Mouse (Mus musculus) right cerebral cortex, adult 18-20 months (tissue): ENCODE results near the gene Mgrn1.

Experiments
- DNase-seq: peaks from one replicate; pipeline ENCODE4 v3.0.0; 2022; ENCODE audit warnings: mixed read lengths

The Mgrn1 gene

GRCm38 (mm10) chr16:4942868-4943267 lies 56.8 kb downstream of the Mgrn1 start:
- DNase-seq: no peak

GRCm38 (mm10) chr16:4943431-4943830 lies 57.4 kb downstream of the Mgrn1 start:
- DNase-seq: no peak

- no peak for DNase-seq
Measured at GRCm38 (mm10) chr16:4945415-4945814, 59.4 kb downstream of the Mgrn1 start.

- no peak for DNase-seq
Measured at GRCm38 (mm10) chr16:4946155-4946554, 60.1 kb downstream of the Mgrn1 start.

- no peak for DNase-seq
Measured at GRCm38 (mm10) chr16:4947378-4947777, 61.3 kb downstream of the Mgrn1 start.

GRCm38 (mm10) chr16:4956609-4957008 lies 70.6 kb downstream of the Mgrn1 start:
- DNase-seq: no peak

GRCm38 (mm10) chr16:4957446-4957845 lies 71.4 kb downstream of the Mgrn1 start:
- DNase-seq: no peak

GRCm38 (mm10) chr16:4960260-4960659 lies 74.2 kb downstream of the Mgrn1 start:
- no peak for DNase-seq

GRCm38 (mm10) chr16:4963346-4963745 lies 77.3 kb downstream of the Mgrn1 start:
- DNase-seq: no peak

GRCm38 (mm10) chr16:4963797-4964709 lies 78.0 kb downstream of the Mgrn1 start, which contains the start of gene Anks3:
Gene Anks3, minus strand, starts transcription at chr16:4964205.
- peak; percentile 100 for DNase-seq

- DNase-seq: no peak
Measured at GRCm38 (mm10) chr16:4964731-4965391, 78.8 kb downstream of the Mgrn1 start.

- DNase-seq: no peak
Measured at GRCm38 (mm10) chr16:4965392-4966129, 79.5 kb downstream of the Mgrn1 start.

- no peak for DNase-seq
Measured at GRCm38 (mm10) chr16:4968426-4968825, 82.4 kb downstream of the Mgrn1 start.

- DNase-seq: no peak
Measured at GRCm38 (mm10) chr16:4969055-4969843, 83.2 kb downstream of the Mgrn1 start.

GRCm38 (mm10) chr16:4971626-4972025 lies 85.6 kb downstream of the Mgrn1 start:
- DNase-seq: no peak

GRCm38 (mm10) chr16:4974521-4974920 lies 88.5 kb downstream of the Mgrn1 start:
- DNase-seq: no peak

GRCm38 (mm10) chr16:4976180-4976579 lies 90.1 kb downstream of the Mgrn1 start:
- peak; percentile 54 for DNase-seq

- peak; percentile 67 for DNase-seq
Measured at GRCm38 (mm10) chr16:4978275-4979051, 92.4 kb downstream of the Mgrn1 start.

- no peak for DNase-seq
Measured at GRCm38 (mm10) chr16:4979755-4980380, 93.8 kb downstream of the Mgrn1 start.

- DNase-seq: no peak
Measured at GRCm38 (mm10) chr16:4984717-4985116, 98.7 kb downstream of the Mgrn1 start.
